Mouse (Mus musculus): ENCODE results near the gene Znrd1as. TPM values are rescaled to one million over a fixed set of nuclear protein-coding genes. Genes with fewer than 3 reads are reported as not detected.

Gene Znrd1as
- total RNA-seq, 2 experiments from 2014 or later: 2.3 to 4.5 TPM

DNA sequence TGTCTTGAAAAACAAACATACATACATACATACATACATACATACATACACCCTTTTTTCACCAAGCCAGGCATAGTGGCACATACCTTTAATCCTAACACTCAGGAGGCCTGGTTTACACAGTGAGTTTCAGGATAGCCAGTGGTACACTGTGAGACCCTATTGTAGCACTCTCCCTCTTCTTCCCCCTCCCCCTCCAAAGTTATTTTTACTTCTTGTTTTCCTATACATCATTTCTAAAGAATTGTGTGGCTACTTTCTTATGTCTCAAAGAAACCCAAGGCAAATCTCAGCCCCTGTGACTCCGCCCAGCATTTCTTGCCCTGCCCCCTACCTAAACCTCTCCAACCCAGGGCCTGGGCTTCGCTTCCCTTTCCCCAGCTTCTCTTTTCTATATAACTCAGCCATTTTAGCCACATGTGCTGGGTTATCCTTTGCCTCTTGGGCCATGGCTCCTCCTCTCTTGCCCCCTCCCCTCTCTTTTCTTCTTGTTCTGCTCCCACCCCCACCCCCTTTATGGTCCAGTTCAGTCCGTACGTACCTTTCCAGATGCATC lies 35.5 kb downstream of the Znrd1as start:
- intact Hi-C loops (cut with DNase I): no loop called here
- DNase-seq: no peak

DNA sequence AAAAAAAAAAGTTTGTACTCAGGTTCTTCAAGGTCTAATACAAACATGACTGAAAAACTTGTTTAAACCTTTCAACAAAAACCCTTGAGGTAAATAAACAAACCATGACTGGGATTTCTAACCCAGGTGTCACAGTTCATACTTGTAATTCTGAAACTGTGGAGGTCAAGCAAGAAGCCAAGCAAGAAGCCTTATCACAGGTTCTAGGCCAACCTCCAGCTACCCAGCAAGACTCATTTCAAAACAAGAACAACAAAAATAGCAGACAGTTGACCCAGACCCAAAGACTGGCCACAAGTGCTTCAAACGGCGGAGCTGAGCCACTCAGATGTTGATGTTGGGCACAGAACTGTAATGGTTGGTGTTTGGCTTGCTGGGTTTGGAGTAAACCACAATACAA lies 36.1 kb downstream of the Znrd1as start:
- intact Hi-C loops (cut with DNase I): no loop called here
- DNase-seq: no peak

DNA sequence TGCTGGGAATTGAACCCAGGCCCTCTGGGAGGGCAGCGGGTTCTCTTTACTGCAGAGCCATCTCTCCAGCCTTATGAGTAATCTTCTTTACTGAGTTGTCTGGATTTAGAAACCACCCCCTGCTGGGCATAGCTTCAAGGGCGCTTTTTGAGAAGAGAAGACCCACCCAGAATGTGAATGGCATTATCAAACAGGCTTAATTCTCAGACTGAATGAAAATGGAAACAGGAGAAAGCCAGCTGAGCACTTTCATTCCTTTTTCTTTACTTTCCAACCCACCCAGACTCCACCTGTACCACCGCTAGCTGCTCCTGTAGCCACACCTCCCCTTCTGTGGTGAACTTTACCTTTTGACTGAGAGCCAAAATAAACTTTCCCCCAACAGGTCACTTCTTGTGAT lies 37.1 kb downstream of the Znrd1as start:
- no peak for DNase-seq
- intact Hi-C loops (cut with DNase I): no loop called here

DNA sequence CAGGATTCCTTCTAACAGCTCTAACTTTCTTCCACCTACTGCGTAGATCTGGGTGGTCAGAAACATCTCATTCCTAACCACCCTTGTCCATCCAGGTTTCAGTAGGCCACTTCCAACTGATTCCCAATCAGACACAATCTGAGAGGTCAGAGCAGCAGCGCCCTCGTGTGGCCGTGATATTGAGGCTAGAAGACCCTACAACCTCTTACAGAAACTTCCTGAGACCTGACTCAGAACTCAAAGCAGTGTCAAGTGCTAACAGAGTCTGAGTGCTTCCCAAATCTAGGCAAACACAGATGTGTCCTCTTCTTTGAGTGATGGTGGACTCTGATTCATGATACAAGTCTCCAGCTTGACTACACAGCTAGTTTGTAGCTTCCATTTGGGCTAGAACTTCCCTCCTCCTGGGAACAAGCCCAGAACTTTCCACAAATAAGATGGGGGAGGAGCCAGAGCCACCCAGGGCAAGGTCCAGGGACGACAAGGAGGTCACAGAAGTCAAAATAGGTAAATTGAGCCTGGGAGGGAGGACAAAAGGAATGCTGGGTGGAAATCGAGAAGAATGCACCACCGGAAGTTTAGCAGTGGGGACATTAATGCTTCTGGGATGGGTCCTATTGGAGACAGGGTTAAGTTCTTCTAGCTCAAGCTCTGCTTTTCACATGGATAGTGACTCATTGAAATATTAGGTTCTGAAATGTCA lies 38.8 kb downstream of the Znrd1as start:
- peak; percentile 89 for DNase-seq
- intact Hi-C loops (cut with DNase I): no loop called here

DNA sequence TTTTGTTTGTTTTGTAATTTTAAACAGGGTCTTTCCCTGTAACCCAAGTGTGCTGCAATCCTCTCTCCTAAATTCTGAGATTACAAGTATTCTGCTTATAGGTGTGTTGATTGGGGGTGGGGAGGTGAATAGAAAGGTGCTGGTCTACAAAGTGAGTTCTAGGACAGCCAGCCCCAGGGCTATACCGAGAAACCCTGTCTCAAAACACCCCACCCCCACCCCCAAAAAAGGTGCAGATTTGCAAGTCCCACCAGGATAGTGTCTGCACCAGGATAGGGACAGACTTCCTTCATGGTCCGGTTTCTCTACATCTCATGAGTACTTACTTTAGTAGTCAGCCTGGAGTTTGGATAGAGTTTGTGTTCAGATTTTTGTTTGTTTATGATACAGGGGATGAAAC lies 40.1 kb downstream of the Znrd1as start:
- intact Hi-C loops (cut with DNase I): no loop called here
- DNase-seq: no peak

- DNase-seq: no peak
- intact Hi-C loops (cut with DNase I): no loop called here
Measured at GRCm38 (mm10) chr17:37000863-37001262, 42.5 kb downstream of the Znrd1as start, which contains the start of gene Zfp57. Zfp57 (plus strand) TSS chr17:37001163.

DNA sequence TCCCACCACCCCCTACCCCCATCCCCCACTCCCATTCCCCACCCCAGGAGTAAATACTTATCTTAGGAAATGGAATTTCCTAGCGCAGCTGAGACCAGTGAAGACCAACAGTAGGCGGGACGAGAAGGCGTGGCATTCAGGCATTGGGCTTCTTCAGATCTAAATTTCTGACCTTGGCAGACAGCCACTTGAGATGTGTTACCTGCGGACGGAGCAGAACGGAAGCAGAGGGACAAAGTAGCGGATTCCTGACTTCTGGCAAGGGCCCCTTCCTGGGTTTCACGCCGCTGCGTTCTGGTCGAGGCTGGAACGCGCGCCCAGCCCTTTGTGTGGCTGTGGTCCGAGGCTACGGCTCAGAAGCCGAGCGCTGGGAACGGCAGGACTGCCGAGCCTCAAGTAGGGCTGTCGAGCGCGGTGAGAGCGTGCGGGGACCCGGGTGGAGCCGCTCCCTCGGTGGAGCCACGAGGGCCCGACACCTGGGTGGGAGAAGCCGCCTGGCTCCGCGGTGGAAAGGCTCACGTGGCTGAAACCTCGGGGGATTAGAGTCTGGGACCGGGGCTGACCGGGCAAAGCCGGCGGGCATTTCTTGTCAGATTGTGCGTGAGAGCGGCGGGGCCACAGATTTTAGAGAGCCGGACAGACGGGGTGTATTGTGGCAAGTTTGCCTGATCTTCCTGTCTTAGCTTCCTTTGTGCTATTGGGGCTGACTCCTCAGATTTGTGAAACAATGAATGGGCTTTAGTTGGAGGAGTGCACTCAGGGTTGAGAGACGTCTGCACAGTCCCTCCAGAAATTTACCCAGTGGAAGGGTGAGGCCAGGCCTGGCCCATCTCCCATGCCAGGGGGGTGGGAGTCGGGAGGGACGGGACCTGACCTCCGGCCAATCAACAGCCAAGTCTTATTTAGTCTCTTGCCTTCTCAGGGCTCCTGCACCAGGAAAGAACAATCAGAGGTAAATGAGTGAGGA lies 44.3 kb downstream of the Znrd1as start:
- peak; percentile 71 for DNase-seq
- intact Hi-C loops (cut with DNase I): loop anchor here (1.0 to 2.0 kb wide), 2 partner anchors 26 to 44 kb away; no protein-coding TSS in a partner anchor

GRCm38 (mm10) chr17:37003366-37003765 lies 45.0 kb downstream of the Znrd1as start:
- DNase-seq: no peak
- intact Hi-C loops (cut with DNase I): loop anchor here (2.0 kb wide), 1 partner anchor 43 kb away; no protein-coding TSS in a partner anchor

DNA sequence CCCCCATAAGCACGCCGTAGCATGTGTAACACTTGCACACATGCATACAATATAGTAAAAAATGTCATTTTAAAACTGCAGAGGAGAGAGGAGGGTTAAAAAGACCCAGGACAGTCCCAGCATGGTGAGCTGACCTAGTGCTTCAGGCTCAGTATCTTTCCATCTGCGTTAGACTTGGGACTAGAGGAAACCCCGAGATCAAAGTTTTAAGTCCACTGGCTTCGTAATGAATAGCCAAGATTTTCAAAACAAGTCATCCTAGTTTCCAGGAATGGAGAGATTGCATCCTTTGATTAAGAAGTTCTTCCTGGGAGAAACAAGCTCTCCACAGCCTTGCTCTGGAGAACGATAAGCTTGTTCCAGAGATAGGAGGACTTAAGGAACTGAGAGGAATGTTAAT lies 49.8 kb downstream of the Znrd1as start:
- intact Hi-C loops (cut with DNase I): no loop called here
- DNase-seq: no peak

GRCm38 (mm10) chr17:37009460-37010042 lies 51.2 kb downstream of the Znrd1as start:
- intact Hi-C loops (cut with DNase I): no loop called here
- DNase-seq: no peak

DNA sequence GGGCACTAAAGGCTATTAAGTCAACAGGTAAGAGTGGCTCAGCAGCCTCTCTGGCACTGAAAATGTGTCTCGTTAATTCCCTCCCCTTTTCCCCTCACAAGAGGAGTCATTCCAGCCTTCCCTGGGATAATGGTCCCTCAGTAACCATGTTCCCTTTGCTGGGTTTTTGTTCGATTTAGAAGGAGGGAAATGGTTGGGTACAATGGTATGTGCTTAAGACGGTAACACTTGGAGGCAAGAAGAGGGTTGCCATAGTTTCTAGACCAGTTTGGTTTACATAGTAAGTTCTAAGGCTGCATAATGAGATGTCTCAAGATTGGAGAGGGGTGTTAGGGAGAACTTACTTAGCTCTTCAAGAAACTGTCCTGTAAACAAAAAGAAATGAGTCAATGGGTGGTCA lies 53.3 kb downstream of the Znrd1as start:
- intact Hi-C loops (cut with DNase I): no loop called here

GRCm38 (mm10) chr17:37012141-37012540 lies 53.7 kb downstream of the Znrd1as start:
- intact Hi-C loops (cut with DNase I): no loop called here
- no peak for DNase-seq

More for the DNA sequence above, 53.3 kb downstream of the Znrd1as start:
- no peak for DNase-seq

Other genes with a start within 250 kb of the Znrd1as start
- not detected for gene H2-M10.5, start 185.7 kb upstream of the Znrd1as start, total RNA-seq (2021)
- not detected for gene H2-M10.6, start 146.4 kb upstream of the Znrd1as start, total RNA-seq (2021)
- gene Trim26, start 121.5 kb upstream of the Znrd1as start, total RNA-seq (2021): 10 to 100 TPM; 33.4 to 36.8 TPM
- not detected for gene Trim15, start 91.4 kb upstream of the Znrd1as start, total RNA-seq (2021)
- gene Trim10, start 89.0 kb upstream of the Znrd1as start, total RNA-seq (2021): not detected
- not detected for gene Trim40, start 68.5 kb upstream of the Znrd1as start, total RNA-seq (2021)
- gene Trim31, start 60.5 kb upstream of the Znrd1as start, total RNA-seq (2021): not detected
- 1 to 10 TPM; 1.7 TPM for gene Rnf39, start 15.7 kb upstream of the Znrd1as start, total RNA-seq (2021)
- gene Ppp1r11, start 6.9 kb upstream of the Znrd1as start, total RNA-seq (2021): 10 to 100 TPM; 81.7 to 91.9 TPM
- 10 to 100 TPM; 25.8 to 30.3 TPM for gene Znrd1, start within 50 bp of the Znrd1as start, total RNA-seq (2021)
- 1 to 10 TPM in 1 of 2 experiments, not detected in 1; 1.1 TPM for gene 2410137M14Rik, start 22.6 kb downstream of the Znrd1as start, total RNA-seq (2021)
- gene H2-M5, start 30.9 kb downstream of the Znrd1as start, total RNA-seq (2021): 1 to 10 TPM; 6.0 to 6.5 TPM
- gene Zfp57, start 42.6 kb downstream of the Znrd1as start, total RNA-seq (2021): 100 to 1,000 TPM; 218 to 227 TPM
- under 1 TPM in 1 of 2 experiments, not detected in 1; 0.20 TPM for gene Mog, start 64.8 kb downstream of the Znrd1as start, total RNA-seq (2021)
- 100 to 1,000 TPM; 430 to 482 TPM for gene Gabbr1, start 87.4 kb downstream of the Znrd1as start, total RNA-seq (2021)
- gene Olfr90, start 129.9 kb downstream of the Znrd1as start, total RNA-seq (2021): not detected
- not detected for gene Olfr91, start 139.7 kb downstream of the Znrd1as start, total RNA-seq (2021)
- not detected for gene Olfr92, start 161.5 kb downstream of the Znrd1as start, total RNA-seq (2021)
- not detected for gene Olfr93, start 202.9 kb downstream of the Znrd1as start, total RNA-seq (2021)
- not detected for gene Ubd, start 235.3 kb downstream of the Znrd1as start, total RNA-seq (2021)
- gene Olfr94, start 242.4 kb downstream of the Znrd1as start, total RNA-seq (2021): not detected

Data from left cerebral cortex, postnatal 4 days (tissue).